Mouse (Mus musculus): ENCODE results near the gene Sirpa. TPM values are rescaled to one million over a fixed set of nuclear protein-coding genes. Genes with fewer than 3 reads are reported as not detected.

The Sirpa gene
- total RNA-seq, 2 experiments from 2014 or later = 46.3 to 60.8 TPM

DNA sequence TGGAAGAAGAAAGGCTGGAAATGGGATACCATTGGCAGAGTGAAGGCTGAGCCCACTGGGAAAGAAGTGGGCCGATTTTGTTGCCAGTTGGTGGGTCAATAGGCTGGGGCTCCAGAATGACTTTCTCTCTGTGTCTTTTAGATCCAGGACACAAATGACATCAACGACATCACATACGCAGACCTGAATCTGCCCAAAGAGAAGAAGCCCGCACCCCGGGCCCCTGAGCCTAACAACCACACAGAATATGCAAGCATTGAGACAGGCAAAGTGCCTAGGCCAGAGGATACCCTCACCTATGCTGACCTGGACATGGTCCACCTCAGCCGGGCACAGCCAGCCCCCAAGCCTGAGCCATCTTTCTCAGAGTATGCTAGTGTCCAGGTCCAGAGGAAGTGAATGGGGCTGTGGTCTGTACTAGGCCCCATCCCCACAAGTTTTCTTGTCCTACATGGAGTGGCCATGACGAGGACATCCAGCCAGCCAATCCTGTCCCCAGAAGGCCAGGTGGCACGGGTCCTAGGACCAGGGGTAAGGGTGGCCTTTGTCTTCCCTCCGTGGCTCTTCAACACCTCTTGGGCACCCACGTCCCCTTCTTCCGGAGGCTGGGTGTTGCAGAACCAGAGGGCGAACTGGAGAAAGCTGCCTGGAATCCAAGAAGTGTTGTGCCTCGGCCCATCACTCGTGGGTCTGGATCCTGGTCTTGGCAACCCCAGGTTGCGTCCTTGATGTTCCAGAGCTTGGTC lies 37.3 kb downstream of the Sirpa start:
- no peak for ATAC-seq (replicated peaks; ENCODE audit: low FRiP score, poor library complexity, severe bottlenecking)

DNA sequence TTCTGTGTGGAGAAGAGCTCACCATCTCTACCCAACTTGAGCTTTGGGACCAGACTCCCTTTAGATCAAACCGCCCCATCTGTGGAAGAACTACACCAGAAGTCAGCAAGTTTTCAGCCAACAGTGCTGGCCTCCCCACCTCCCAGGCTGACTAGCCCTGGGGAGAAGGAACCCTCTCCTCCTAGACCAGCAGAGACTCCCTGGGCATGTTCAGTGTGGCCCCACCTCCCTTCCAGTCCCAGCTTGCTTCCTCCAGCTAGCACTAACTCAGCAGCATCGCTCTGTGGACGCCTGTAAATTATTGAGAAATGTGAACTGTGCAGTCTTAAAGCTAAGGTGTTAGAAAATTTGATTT lies 37.9 kb downstream of the Sirpa start:
- no peak for ATAC-seq (replicated peaks; ENCODE audit: low FRiP score, poor library complexity, severe bottlenecking)

DNA sequence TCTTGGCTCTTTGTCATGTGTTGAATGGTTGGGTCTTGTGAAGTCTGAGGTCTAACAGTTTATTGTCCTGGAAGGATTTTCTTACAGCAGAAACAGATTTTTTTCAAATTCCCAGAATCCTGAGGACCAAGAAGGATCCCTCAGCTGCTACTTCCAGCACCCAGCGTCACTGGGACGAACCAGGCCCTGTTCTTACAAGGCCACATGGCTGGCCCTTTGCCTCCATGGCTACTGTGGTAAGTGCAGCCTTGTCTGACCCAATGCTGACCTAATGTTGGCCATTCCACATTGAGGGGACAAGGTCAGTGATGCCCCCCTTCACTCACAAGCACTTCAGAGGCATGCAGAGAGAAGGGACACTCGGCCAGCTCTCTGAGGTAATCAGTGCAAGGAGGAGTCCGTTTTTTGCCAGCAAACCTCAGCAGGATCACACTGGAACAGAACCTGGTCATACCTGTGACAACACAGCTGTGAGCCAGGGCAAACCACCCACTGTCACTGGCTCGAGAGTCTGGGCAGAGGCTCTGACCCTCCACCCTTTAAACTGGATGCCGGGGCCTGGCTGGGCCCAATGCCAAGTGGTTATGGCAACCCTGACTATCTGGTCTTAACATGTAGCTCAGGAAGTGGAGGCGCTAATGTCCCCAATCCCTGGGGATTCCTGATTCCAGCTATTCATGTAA lies 38.5 kb downstream of the Sirpa start:
- ATAC-seq (replicated peaks; ENCODE audit: low FRiP score, poor library complexity, severe bottlenecking) = no peak

DNA sequence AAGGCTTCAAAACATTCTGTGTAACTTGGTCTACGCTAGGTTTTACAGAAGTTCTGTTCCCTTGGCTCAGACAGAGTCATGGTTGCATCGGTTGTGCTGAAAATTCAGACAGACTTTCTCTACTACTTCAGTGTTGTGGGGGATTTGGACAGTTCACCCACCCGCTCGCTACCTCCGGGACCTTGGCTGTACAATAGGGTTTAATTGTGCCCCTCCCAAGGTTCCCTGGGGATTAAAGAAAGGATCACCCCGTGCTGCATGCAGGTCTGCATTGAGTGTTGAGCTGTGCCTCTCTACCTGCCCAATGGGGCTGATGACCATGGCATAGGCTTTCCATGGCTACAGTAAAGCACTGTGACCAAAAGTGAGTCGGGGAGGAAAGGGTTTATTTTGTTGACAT lies 39.7 kb downstream of the Sirpa start:
- no peak for ATAC-seq (replicated peaks; ENCODE audit: low FRiP score, poor library complexity, severe bottlenecking)

DNA sequence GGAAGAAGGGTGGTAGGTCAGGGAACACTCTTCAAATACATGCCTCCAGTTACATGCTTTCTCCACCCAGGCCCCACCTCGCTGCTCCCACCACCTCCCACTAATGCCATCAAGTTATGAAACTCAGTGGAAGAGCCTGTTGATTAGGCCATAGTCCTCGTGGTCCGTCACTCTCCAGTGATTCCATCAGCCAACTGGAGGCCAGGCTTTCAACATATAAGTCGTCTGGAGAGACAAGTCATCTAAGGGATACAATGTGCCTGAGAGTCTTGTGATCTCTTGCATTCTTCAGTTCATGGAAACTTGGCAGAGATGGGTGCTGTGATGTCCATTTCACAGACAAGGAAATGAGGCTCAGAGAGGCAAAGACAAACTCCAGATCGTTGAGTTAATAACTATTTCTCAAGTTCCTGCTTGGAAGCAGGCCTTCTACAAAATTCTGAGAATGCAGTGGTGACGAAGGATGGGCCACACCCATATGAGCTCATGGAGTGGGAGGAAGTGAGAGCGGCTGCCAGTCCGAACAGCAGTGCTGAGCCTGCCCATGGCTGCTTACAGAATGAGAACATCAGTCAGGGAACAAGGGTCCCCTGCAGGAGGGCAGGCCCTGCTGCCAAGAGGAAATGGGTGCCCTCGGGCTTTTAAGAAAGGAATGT lies 40.6 kb downstream of the Sirpa start:
- no peak for ATAC-seq (replicated peaks; ENCODE audit: low FRiP score, poor library complexity, severe bottlenecking)

DNA sequence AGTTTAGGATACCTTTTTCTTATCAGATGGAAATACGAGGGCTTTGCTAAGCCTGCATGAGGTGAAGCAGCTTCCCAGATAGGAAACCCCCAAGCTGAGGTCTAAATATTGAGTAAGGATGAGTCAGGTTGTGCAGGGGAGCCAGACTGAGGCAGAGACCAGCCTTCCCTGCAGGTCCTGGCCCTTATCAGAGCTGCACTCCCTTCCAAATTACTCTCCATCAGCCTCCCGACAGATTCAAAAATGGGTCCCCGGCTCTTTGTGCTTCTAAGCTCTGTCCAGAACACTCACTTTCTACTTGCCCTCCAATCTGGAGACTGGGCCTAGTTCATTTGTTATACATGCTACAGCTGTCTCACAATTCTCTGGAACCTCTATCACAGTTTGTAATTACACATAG lies 41.3 kb downstream of the Sirpa start:
- ATAC-seq (replicated peaks; ENCODE audit: low FRiP score, poor library complexity, severe bottlenecking) = no peak

DNA sequence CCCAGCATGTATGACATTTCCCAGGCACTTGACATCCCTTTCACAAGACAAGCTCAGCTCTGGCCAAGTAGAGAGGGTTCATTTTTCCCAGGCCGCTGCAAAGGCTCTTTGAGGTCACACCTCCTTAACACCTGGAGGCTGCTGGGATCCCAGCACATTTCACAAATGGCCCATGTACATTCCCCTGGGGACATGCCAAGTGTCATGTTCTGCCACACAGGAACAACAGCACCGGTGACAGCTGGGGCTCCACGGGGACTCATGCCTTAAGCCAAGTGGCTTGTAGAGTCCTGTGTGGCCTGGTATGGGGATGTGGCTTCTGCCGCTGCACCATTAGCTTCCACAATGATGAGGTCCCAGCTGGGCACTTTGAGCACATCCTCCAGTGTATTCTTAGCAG lies 60.0 kb downstream of the Sirpa start:
- ATAC-seq (replicated peaks; ENCODE audit: low FRiP score, poor library complexity, severe bottlenecking) = no peak

DNA sequence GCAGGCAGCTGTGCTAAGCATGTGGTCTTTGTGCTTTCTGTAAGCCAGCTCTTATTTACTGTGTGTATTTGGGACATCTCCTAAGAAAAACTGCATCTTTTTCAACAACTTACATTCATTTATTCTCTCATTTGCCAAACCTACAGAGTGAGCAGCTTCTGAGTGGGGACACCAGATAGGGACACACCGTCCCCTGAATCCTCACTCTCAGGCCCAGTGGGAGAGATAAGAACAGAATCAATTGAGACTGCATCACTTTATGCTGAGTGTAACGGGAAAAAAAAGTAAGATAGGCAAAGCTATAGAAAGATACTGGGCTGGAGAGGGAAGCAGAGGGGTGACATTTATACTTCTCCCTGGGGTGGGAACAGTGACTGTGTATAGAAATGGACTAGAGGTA lies 61.0 kb downstream of the Sirpa start:
- peak; percentile 44; the same call in 1 of the 2 replicates for ATAC-seq (replicated peaks; ENCODE audit: low FRiP score, poor library complexity, severe bottlenecking)

DNA sequence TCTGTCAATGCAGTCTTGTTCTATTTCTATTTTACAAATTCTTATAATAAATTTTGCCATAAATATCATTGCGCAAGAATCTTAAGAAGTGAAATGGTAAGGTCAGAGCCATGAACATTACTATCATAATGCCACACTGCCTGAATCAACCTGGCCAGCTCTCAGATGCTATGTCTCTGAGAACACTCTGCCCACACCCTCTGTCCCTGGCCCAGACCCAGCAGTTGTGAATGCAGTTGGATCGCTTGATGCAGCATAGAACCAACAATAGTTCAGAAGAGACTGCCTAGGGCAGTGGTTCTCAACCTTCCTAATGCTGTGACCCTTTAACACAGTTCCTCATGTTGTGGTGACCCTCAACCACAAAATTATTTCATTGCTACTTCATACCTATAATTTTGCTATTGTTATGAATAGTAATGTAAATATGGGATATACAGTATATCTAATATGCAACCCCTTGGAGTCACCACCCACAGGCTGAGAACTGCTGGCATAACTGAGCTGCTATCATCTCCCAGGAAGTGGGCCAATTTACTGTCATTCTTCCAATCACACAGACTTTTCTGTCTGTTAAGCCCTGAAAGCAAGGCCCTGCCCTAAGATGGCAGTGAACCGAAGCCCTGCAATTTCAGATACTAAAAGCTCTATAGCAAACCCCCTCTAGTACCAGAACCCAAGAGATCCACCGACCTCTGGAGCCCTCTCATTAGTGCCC lies 61.8 kb downstream of the Sirpa start:
- peak; percentile 64 for ATAC-seq (replicated peaks; ENCODE audit: low FRiP score, poor library complexity, severe bottlenecking)

DNA sequence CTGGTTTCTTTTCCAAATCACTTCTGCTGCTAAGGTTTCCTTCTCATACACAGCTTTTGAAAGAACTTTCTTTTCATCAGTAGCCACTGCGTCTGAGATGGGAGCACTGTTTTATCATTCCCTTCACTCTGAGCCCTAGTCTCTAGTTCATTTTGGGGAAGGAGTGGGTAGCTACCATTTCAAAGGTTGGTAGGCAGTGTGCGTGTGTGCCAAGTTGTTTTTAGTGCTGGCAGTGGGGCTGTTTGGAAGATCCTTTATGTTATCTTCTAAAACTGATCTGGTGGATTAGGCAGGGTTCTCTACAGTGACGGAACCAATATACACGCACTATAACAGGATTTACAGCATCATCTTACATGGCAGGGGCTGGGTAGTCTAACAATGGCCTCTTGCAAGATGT lies 62.4 kb downstream of the Sirpa start:
- ATAC-seq (replicated peaks; ENCODE audit: low FRiP score, poor library complexity, severe bottlenecking) = no peak

DNA sequence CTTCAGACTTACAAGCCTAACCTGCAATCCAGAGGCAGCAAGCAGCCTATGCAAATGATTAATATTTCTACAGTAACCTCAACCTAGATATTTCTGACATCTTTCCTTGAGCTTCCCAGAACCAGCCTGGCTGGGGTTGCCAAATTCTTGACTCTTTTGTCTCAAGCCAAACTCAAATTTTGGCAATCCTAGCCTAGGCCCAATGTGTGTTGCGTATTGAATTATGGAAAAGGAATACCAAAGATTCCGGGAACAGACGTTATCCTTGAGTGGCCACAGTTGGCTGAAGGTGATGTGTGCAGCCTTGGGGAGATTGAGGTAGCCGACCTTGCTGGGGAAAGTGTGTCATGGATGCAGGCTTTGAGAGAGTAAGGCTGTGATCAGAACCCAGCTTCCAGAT lies 66.2 kb downstream of the Sirpa start:
- no peak for ATAC-seq (replicated peaks; ENCODE audit: low FRiP score, poor library complexity, severe bottlenecking)

DNA sequence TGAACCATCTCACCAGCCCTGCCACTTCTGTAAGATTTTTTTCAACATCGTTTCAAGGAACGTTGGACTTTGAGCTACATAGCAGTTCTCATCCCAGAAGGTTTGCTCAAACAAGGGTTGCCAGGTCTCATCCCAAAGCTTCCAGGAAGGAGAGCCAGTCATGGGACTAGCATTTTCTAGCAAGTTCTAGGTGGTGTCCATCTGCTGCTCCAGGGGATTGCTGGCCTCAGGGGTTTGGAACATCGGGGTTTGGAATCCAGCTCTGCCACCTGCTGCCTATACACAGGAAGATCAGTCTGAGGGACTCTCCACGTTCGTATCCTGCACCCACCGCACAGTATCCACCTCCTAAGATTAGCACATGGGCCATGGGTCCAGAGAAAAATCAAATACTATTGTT lies 67.4 kb downstream of the Sirpa start:
- ATAC-seq (replicated peaks; ENCODE audit: low FRiP score, poor library complexity, severe bottlenecking) = no peak

DNA sequence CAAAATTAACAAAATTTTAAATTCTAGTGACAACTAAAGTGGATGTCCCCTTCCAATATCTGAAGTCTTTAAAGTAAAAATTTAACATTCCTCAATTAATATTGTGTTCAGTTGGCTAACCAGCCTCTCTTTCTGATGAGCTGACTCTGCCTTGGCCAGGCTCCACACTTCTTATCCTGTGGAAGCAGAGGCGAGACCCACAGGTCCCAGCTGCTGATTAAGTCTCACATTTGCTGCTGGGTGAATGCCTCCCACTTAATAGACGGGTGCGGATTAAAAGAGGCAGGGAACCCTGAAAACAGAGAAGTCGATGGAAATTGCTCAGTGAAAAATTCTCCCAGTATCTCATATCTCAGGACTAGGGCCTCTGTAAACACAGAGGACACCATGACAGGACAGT lies 69.8 kb downstream of the Sirpa start:
- ATAC-seq (replicated peaks; ENCODE audit: low FRiP score, poor library complexity, severe bottlenecking) = peak; percentile 99

DNA sequence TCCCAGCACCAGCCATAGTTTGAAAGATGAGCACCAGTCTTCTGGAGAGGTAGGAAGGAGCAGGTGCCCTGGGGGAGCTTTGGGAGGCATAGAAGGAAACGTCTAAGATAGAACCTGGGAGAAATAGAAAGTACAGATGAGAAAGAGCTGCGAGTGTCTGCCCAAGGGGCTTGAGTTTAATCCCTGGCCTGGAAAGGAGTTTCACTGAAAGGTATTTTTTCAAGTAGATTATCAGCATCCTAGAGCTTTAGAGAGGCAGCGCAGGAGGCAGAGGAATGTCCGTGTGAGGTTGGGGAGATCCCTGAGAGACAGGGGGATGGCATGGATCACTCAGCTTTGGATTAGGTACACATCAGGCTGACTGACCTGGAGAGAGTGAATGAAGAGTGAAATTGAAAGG lies 79.3 kb downstream of the Sirpa start:
- ATAC-seq (replicated peaks; ENCODE audit: low FRiP score, poor library complexity, severe bottlenecking) = no peak

DNA sequence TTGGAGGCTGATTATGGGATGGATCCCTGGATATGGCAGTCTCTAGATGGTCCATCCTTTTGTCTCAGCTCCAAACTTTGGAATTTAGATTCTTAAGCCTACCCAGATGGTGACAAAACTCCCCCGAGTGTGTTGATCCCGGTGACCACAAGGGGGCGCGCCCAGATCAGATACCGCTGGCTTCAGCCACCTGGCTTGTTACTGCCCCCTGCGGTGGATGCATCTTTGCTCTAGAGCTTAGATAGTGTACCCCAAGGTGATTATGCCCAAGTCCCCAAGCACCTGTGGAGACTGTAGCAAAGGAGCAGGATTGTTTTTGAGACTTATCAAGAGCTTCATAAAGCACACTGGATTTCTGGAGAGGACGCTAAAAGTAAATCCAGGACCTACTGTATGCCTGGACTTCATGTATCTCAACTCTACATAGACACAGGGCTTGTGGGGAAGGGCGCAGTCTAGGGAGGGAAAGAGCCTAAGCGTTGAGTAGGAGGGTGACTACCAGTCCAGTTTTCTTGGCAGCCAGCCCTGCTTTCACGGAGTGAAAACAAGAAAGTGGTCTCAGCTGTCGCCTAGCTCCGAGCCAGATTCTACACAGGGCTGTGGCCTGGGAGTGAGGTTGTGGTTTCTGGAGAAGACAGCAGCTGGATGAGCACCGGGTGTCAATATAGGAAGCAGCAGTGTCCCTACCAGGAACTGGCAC lies 82.5 kb downstream of the Sirpa start:
- peak; percentile 94 for ATAC-seq (replicated peaks; ENCODE audit: low FRiP score, poor library complexity, severe bottlenecking)

DNA sequence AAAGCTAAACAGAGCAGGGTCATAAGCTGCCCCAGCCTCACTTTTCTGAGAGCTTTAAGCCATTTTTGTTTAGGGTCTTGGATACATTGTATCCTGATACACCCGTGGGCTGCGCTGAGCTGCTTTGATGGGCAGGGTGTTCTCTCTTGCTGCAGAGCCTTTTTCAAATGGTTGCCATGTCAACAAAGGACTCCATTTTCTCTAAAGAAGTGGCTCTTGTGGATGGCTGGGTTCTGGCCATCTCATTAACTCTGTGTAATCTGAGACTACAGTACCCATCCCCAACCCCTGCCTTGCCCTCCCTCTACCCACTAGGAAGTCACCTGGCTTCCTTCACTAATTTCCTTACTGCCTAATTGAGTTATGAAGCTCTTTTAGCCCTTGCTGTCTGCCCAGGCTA lies 85.0 kb downstream of the Sirpa start:
- ATAC-seq (replicated peaks; ENCODE audit: low FRiP score, poor library complexity, severe bottlenecking) = no peak

DNA sequence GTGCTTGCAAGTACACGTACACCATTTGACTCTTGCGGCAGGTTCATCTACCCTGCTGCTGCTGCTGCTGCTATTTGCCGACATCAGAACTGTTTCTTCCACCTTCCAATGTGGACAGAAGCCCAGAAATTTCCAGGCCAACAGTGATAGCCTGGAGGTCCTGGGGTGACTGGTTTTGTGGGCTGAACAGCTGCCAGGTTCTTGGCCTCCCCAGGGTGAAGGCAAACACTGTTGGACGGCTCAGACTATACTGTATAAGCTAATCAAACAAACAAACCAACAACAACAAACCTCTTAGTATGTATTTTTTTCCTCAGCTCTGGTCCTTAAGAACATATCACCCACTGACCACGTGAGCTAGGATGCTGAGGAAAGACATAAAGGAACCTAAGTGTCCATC lies 86.4 kb downstream of the Sirpa start:
- no peak for ATAC-seq (replicated peaks; ENCODE audit: low FRiP score, poor library complexity, severe bottlenecking)

DNA sequence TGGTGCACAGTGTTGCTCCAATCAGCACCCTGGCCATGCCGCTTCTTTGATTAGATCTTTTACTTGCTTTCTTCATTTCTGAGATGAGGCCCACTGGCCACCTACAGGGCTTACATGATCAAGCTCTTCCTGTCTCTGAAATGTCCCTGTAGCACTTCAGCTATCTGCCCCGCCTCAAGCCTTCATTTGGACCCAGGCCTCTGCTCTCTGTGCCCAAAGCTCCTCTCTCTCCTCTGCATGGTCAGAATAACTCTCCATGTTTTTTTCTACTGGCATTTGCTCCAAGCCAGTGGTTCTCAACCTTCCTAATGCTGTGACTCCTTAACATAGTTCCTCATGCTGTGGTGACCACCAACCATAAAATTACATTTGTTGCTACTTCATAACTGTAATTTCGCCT lies 87.6 kb downstream of the Sirpa start:
- ATAC-seq (replicated peaks; ENCODE audit: low FRiP score, poor library complexity, severe bottlenecking) = no peak

Measured in erythroblast, adult 5-6 weeks (primary cell).